Mouse (Mus musculus) spleen, adult 2 months (tissue): ENCODE data around the gene Slc25a23.

ENCODE experiments used
- CTCF ChIP-seq: fragments of 200-500 bp; IDR thresholded peaks from 2 replicates; pipeline ENCODE4 v1.5.1; 2011; ENCODE audit warnings: mild to moderate bottlenecking, inconsistent platforms; ENCODE audit not compliant: insufficient read depth, insufficient read length, insufficient replicate concordance; ENCODE audit errors: extremely low read depth
- POLR2A ChIP-seq: fragments of 200-500 bp; IDR thresholded peaks from 2 replicates; pipeline ENCODE4 v1.6.1; 2011; ENCODE audit warnings: low read depth, low read length, inconsistent platforms

- TF ChIP-seq CTCF (no peak), POLR2A (no peak)
These were observed 22.8 kb upstream of the Slc25a23 start for GRCm38 (mm10) chr17:57082481-57082880.
